Comparison of ENCODE assay signal across 9 mouse cellular contexts in the genomic region with DNA sequence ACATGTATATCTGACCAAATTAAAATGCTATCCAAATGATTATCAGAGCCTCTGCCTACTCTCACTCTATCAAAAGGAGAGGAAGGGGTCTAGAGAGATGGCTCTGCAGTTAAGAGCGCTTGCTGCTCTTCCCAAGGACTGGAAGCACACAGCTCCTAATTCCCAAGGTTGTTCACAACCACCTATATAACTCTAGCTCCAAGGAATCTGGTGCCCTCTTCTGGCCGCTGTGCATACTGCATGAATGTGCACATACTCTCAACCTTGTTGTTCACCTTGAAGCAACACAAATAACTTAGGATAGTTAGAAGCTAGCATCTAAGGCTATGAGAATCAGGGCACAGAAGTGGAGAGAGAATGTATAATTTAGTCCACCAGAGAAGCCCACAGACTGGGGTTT.
DNase-seq lines count a peak whose midpoint lies in the region; ATAC-seq and TF ChIP-seq lines count a peak whose summit lies in the region.
"Had no signal": no experiment of that assay in that cellular context is flagged by ENCODE, and none has a peak within 500 bp of the region (broad histone marks: within the 10 kb centered on the region; RNA-seq: fewer than 3 reads in every experiment).

No protein-coding gene starts in this region.

- H3K9me3 ChIP-seq in hindbrain, embryonic 11.5 days (ENCODE audit: control insufficient read depth, low read length) = no peaks in the 10 kb centered on the region
- no peaks in the 10 kb centered on the region for H3K9me3 ChIP-seq in hindbrain, embryonic 13.5 days
- H3K9me3 ChIP-seq in forebrain, embryonic 12.5 days = no peaks in the 10 kb centered on the region
- H3K9me3 ChIP-seq in limb, embryonic 14.5 days (ENCODE audit: control insufficient read depth, low read length) = no peaks in the 10 kb centered on the region
- H3K9me3 ChIP-seq in neural tube, embryonic 11.5 days (ENCODE audit: control insufficient read depth, low read length) = no peaks in the 10 kb centered on the region

- no peak overlapping the region for H3K27ac ChIP-seq in hindbrain, embryonic 11.5 days (ENCODE audit: low read depth, low read length)
- H3K27ac ChIP-seq in hindbrain, embryonic 13.5 days = no peak overlapping the region
- no peak overlapping the region for H3K27ac ChIP-seq in forebrain, embryonic 12.5 days
- H3K27ac ChIP-seq in limb, embryonic 14.5 days (replicated peaks; ENCODE audit: low read depth, low read length) = no peak overlapping the region
- H3K27ac ChIP-seq in neural tube, embryonic 11.5 days (ENCODE audit: low read depth, low read length) = no peak overlapping the region

- no peak overlapping the region for H3K4me3 ChIP-seq in hindbrain, embryonic 11.5 days (ENCODE audit: low read depth, low read length)
- no peak overlapping the region for H3K4me3 ChIP-seq in hindbrain, embryonic 13.5 days
- H3K4me3 ChIP-seq in forebrain, embryonic 12.5 days (replicated peaks) = no peak overlapping the region
- H3K4me3 ChIP-seq in limb, embryonic 14.5 days (replicated peaks; ENCODE audit: low read length) = no peak overlapping the region
- no peak overlapping the region for H3K4me3 ChIP-seq in neural tube, embryonic 11.5 days (ENCODE audit: low read depth, low read length)
- H3K4me3 ChIP-seq: erythroblast, embryonic 14.5 days had no signal

- H3K4me1 ChIP-seq in hindbrain, embryonic 11.5 days (replicated peaks; ENCODE audit: control insufficient read depth, insufficient read depth, low read length) = no peaks in the 10 kb centered on the region
- H3K4me1 ChIP-seq in hindbrain, embryonic 13.5 days (replicated peaks) = no peaks in the 10 kb centered on the region
- no peaks in the 10 kb centered on the region for H3K4me1 ChIP-seq in forebrain, embryonic 12.5 days
- no peaks in the 10 kb centered on the region for H3K4me1 ChIP-seq in limb, embryonic 14.5 days (ENCODE audit: control insufficient read depth, insufficient read depth, low read length)
- no peaks in the 10 kb centered on the region for H3K4me1 ChIP-seq in neural tube, embryonic 11.5 days (ENCODE audit: control insufficient read depth, insufficient read depth, low read length)

- H3K9ac ChIP-seq in hindbrain, embryonic 11.5 days (ENCODE audit: low read depth, low read length) = no peak overlapping the region
- no peak overlapping the region for H3K9ac ChIP-seq in hindbrain, embryonic 13.5 days
- H3K9ac ChIP-seq in forebrain, embryonic 12.5 days = no peak overlapping the region
- no peak overlapping the region for H3K9ac ChIP-seq in limb, embryonic 14.5 days (ENCODE audit: low read depth, low read length, severe bottlenecking)
- H3K9ac ChIP-seq in neural tube, embryonic 11.5 days (ENCODE audit: low read length) = no peak overlapping the region

- 0 out of 2 replicates have a peak, but pooled peaks cover 2% of the 10 kb centered on the region for H3K36me3 ChIP-seq in hindbrain, embryonic 11.5 days (ENCODE audit: control insufficient read depth, insufficient read depth, low read length)
- peaks cover 11% of the 10 kb centered on the region for H3K36me3 ChIP-seq in hindbrain, embryonic 13.5 days
- H3K36me3 ChIP-seq in forebrain, embryonic 12.5 days (replicated peaks) = peaks cover 9% of the 10 kb centered on the region; the same call in 1 of the 2 replicates
- peaks cover 21% of the 10 kb centered on the region for H3K36me3 ChIP-seq in limb, embryonic 14.5 days (ENCODE audit: control insufficient read depth, insufficient read depth, low read length)
- H3K36me3 ChIP-seq in neural tube, embryonic 11.5 days (ENCODE audit: control insufficient read depth, insufficient read depth, low read length) = no peaks in the 10 kb centered on the region

- WGBS in hindbrain, embryonic 11.5 days = 38% methylated on average over 2 of the region's 2 CpGs
- WGBS in hindbrain, embryonic 13.5 days = 49% methylated on average over 2 of the region's 2 CpGs
- 41% methylated on average over 2 of the region's 2 CpGs for WGBS in forebrain, embryonic 12.5 days
- 34% methylated on average over 2 of the region's 2 CpGs for WGBS in limb, embryonic 14.5 days
- 34% methylated on average over 2 of the region's 2 CpGs for WGBS in neural tube, embryonic 11.5 days

- H3K27me3 ChIP-seq in hindbrain, embryonic 11.5 days (ENCODE audit: control insufficient read depth, insufficient read depth, low read length) = no peaks in the 10 kb centered on the region
- no peaks in the 10 kb centered on the region for H3K27me3 ChIP-seq in hindbrain, embryonic 13.5 days
- no peaks in the 10 kb centered on the region for H3K27me3 ChIP-seq in forebrain, embryonic 12.5 days
- no peaks in the 10 kb centered on the region for H3K27me3 ChIP-seq in limb, embryonic 14.5 days (ENCODE audit: control insufficient read depth, insufficient read depth, low read length)
- H3K27me3 ChIP-seq in neural tube, embryonic 11.5 days (ENCODE audit: control insufficient read depth, insufficient read depth, low read length) = no peaks in the 10 kb centered on the region

- DNase-seq in hindbrain, embryonic 11.5 days (ENCODE audit: low spot score) = peak; percentile 76
- peak; percentile 41 for DNase-seq in CD4-positive, CD25-positive, alpha-beta regulatory T cell, adult 2 months (ENCODE audit: low read depth, low spot score)
- DNase-seq in limb, embryonic 14.5 days (ENCODE audit: low spot score) = no peak
- DNase-seq in neural tube, embryonic 11.5 days (ENCODE audit: low spot score) = peak; percentile 51

- peak; percentile 61; the same call in 1 of the 2 replicates for ATAC-seq in hindbrain, embryonic 11.5 days (ENCODE audit: low FRiP score)
- no peak for ATAC-seq in hindbrain, embryonic 13.5 days (ENCODE audit: low FRiP score)
- peak; percentile 36 for ATAC-seq in activated CD4-positive, CD25-positive, alpha-beta regulatory T cell, adult 4 months
- ATAC-seq in forebrain, embryonic 12.5 days (ENCODE audit: low FRiP score) = peak; percentile 64; the same call in 1 of the 2 replicates
- ATAC-seq in limb, embryonic 14.5 days (ENCODE audit: low FRiP score, low read depth) = 0 out of 2 replicates have a peak, but pooled peaks have one; percentile 26
- ATAC-seq in neural tube, embryonic 11.5 days (ENCODE audit: insufficient read depth, low FRiP score, low TSS enrichment) = no peak
- ATAC-seq in inflammation-experienced regulatory T-cells, adult 6 months = no peak

- H3K4me2 ChIP-seq in hindbrain, embryonic 11.5 days (replicated peaks; ENCODE audit: low read depth, low read length) = no peak overlapping the region
- no peak overlapping the region for H3K4me2 ChIP-seq in hindbrain, embryonic 13.5 days
- no peak overlapping the region for H3K4me2 ChIP-seq in forebrain, embryonic 12.5 days
- H3K4me2 ChIP-seq in limb, embryonic 14.5 days (replicated peaks; ENCODE audit: low read depth, low read length, severe bottlenecking) = no peak overlapping the region
- no peak overlapping the region for H3K4me2 ChIP-seq in neural tube, embryonic 11.5 days (ENCODE audit: low read depth)

- TF ChIP-seq POLR2A in limb, embryonic 14.5 days (IDR thresholded peaks at IDR 0.05; ENCODE audit: borderline replicate concordance, extremely low read depth, insufficient read depth, insufficient read length) = no peak

Comparison
In these comparisons a context has a peak if more than half of its experiments do, and no peak if none do; other contexts are left out.
1. ATAC-seq: peak in hindbrain, embryonic 11.5 days (single experiment), activated CD4-positive, CD25-positive, alpha-beta regulatory T cell, adult 4 months (single experiment), forebrain, embryonic 12.5 days (single experiment) and limb, embryonic 14.5 days (single experiment); none in hindbrain, embryonic 13.5 days (single experiment), neural tube, embryonic 11.5 days (single experiment) and inflammation-experienced regulatory T-cells, adult 6 months (single experiment).